Mouse (Mus musculus) telencephalon, adult 2 months (tissue): ENCODE measurements around the gene Smarcad1.
"Not testable (repeated sequence)": the region's sequence is repeated elsewhere in the genome, so short reads cannot be mapped to it uniquely, and the experiment has no call there.

Experiments used
- DNase-seq: peaks from one replicate; pipeline ENCODE4 v3.0.0-alpha.2; 2011; ENCODE audit warnings: low read depth, low spot score

The Smarcad1 gene

GRCm38 (mm10) chr6:65042491-65043171, at the start of gene Smarcad1:
Smarcad1 (plus strand) TSS chr6:65042583.
- peak; percentile 98 for DNase-seq

- DNase-seq, result no peak
Measured at GRCm38 (mm10) chr6:64996824-64997421, 45.5 kb upstream of the Smarcad1 start.

- DNase-seq, result no peak
Measured at GRCm38 (mm10) chr6:64997805-64998204, 44.6 kb upstream of the Smarcad1 start.

- not testable (repeated sequence) for DNase-seq
Measured at GRCm38 (mm10) chr6:65000757-65001156, 41.6 kb upstream of the Smarcad1 start.

GRCm38 (mm10) chr6:65002196-65002595, 40.2 kb upstream of the Smarcad1 start:
- DNase-seq, result no peak

GRCm38 (mm10) chr6:65008836-65009235, 33.5 kb upstream of the Smarcad1 start:
- no peak for DNase-seq

- no peak for DNase-seq
Measured at GRCm38 (mm10) chr6:65011444-65011990, 30.9 kb upstream of the Smarcad1 start.

- DNase-seq, result no peak
Measured at GRCm38 (mm10) chr6:65012142-65012541, 30.2 kb upstream of the Smarcad1 start.

GRCm38 (mm10) chr6:65017566-65017965, 24.8 kb upstream of the Smarcad1 start:
- no peak for DNase-seq

GRCm38 (mm10) chr6:65018966-65019365, 23.4 kb upstream of the Smarcad1 start:
- DNase-seq, result not testable (repeated sequence)

- no peak for DNase-seq
Measured at GRCm38 (mm10) chr6:65021883-65022282, 20.5 kb upstream of the Smarcad1 start.

- DNase-seq, result no peak
Measured at GRCm38 (mm10) chr6:65023053-65023452, 19.3 kb upstream of the Smarcad1 start.

- no peak for DNase-seq
Measured at GRCm38 (mm10) chr6:65024668-65025067, 17.7 kb upstream of the Smarcad1 start.

- DNase-seq, result no peak
Measured at GRCm38 (mm10) chr6:65025130-65025529, 17.3 kb upstream of the Smarcad1 start.

GRCm38 (mm10) chr6:65034661-65035060, 7.7 kb upstream of the Smarcad1 start:
- DNase-seq, result no peak

GRCm38 (mm10) chr6:65035469-65035868, 6.9 kb upstream of the Smarcad1 start:
- no peak for DNase-seq

GRCm38 (mm10) chr6:65041932-65042331, 451 bp upstream of the Smarcad1 start:
- DNase-seq, result no peak

GRCm38 (mm10) chr6:65043241-65043640, 858 bp downstream of the Smarcad1 start:
- no peak for DNase-seq

GRCm38 (mm10) chr6:65049100-65049499, 6.7 kb downstream of the Smarcad1 start:
- no peak for DNase-seq

- DNase-seq, result no peak
Measured at GRCm38 (mm10) chr6:65056620-65057019, 14.2 kb downstream of the Smarcad1 start.

GRCm38 (mm10) chr6:65057137-65057536, 14.8 kb downstream of the Smarcad1 start:
- DNase-seq, result not testable (repeated sequence)

- no peak for DNase-seq
Measured at GRCm38 (mm10) chr6:65061049-65061448, 18.7 kb downstream of the Smarcad1 start.

- peak; percentile 12 for DNase-seq
Measured at GRCm38 (mm10) chr6:65075201-65075600, 32.8 kb downstream of the Smarcad1 start.
